Mouse (Mus musculus) thymus, adult 18-20 months (tissue): ENCODE data around the gene Mtrf1.
"Not testable (repeated sequence)": the region's sequence is repeated elsewhere in the genome, so short reads cannot be mapped to it uniquely, and the experiment has no call there.

ENCODE experiments used
- DNase-seq, 2 experiments: peaks; one replicate each; pipeline ENCODE4 v3.0.0; 2022; ENCODE audit warnings: mixed read lengths in 2 of 2

The Mtrf1 gene

DNA sequence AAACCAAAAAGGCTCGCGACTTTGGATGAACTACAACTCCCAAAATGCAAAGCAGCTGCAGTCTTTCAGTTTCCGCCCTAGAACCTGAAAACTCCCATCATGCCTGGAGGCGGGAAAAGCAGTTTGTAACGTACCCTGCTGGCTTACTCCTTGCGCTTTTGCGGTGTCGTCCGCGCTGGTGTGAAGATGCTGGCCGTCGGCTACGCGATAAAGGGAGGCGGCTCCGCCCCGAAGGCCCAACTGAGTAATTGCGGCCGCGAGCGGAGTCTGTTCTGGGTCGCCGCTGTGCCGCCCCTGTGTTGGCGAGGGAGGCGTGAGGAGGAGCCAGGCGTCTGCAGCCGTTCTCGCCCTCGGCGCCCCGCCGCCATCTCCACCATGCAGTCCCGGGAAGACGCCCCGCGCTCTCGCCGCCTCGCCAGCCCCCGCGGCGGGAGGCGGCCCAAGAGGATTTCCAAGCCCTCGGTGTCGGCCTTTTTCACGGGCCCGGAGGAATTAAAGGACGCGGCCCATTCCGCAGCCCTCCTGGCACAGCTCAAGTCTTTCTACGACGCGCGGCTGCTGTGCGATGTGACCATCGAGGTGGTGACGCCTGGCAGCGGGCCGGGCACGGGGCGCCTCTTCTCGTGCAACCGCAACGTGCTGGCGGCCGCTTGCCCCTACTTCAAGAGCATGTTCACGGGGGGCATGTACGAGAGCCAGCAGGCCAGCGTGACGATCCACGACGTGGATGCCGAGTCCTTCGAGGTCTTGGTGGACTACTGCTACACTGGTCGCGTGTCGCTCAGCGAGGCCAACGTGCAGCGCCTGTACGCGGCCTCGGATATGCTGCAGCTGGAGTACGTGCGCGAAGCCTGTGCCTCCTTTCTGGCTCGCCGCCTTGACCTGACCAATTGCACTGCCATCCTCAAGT is 54.4 kb downstream of the Mtrf1 start, which contains the start of gene Kbtbd6:
Gene Kbtbd6, plus strand, starts transcription at position 155 of the 910 bp plus-strand sequence.
- peak; percentile 54 to 72 for DNase-seq

GRCm38 (mm10) chr14:79452591-79452934 is 55.0 kb downstream of the Mtrf1 start:
- DNase-seq: not testable (repeated sequence)

DNA sequence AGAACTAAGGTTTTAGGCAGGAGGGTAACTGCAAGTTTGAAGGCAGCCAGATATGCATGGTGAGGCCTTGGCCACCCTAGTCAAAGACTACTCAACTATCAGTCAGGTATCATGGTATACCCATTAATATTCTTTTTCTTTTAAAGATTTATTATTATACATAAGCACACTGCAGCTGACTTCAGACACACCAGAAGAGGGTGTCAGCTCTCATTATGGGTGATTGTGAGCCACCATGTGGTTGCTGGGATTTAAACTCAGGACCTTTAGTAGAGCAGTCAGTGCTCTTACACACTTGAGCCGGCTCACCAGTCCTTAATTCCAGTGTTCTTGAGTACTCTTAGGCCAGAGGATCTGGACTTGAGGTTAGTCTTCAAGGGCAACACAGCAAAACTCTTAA is 62.8 kb downstream of the Mtrf1 start:
- DNase-seq: no peak

DNA sequence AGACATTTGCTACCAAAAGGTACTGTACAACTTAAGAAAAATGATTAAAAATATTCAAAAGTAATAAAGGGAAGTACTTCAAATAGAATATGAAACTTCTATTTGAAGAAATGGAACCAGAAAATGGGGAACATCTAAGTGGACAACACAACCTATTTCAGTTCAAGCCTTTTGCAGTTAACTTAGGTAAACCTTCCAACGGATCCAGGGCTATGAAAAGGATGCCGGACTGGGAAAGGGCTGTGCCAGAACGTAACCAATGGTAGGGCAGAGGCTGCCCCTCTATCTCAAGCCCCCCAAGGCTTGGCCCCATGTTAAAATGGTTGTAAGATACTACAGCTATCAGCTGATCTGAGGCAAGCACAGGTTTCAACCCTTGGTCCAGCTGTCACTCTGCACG is 63.4 kb downstream of the Mtrf1 start:
- DNase-seq: no peak

GRCm38 (mm10) chr14:79465623-79466022 is 68.1 kb downstream of the Mtrf1 start:
- DNase-seq: no peak

- DNase-seq: no peak
Observed at GRCm38 (mm10) chr14:79467621-79468020, 70.0 kb downstream of the Mtrf1 start.
